Mouse (Mus musculus): ENCODE measurements around the gene Gtf3c5.

The Gtf3c5 gene

DNA sequence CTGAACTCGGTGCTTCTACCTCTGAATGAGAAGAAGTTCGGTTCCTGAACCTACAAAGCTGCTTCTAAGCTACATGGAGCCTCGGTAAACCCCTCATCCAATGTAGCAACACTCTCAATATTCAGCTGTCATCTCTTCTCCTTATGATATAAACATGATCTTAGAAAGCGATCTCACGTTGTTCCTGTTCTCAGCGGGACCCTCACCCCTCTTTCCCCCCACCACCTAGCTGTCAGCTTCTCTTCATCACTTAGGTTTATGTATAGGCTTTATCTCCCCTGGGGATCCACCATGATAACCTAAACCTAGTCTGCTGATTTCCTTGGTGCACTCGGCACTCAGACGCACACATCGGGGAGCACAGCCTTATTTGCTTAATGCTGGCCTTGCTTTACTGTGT, at the start of gene Gtf3c5:
Gene Gtf3c5, minus strand, starts transcription at position 101 of the 400 bp plus-strand sequence.
- no peak for DNase-seq (ENCODE audit: low read depth, low spot score)

DNA sequence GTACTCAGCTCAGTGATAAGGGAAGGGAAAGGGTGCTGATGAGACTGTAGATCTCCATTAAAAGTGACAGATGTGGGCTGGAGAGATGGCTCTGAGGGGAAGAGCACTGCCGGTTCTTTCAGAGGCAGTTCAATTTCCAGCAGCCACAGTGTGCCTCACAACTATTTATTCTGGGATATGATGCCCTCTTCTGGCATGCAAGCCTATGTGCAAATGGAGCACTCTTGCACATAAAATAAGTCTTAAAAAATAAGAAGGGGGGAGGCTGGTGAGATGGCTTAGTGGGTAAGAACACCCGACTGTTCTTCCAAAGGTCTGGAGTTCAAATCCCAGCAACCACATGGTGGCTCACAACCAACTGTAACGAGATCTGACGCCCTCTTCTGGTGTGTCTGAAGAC, 49.6 kb upstream of the Gtf3c5 start:
- no peak for DNase-seq (ENCODE audit: low read depth, low spot score)

DNA sequence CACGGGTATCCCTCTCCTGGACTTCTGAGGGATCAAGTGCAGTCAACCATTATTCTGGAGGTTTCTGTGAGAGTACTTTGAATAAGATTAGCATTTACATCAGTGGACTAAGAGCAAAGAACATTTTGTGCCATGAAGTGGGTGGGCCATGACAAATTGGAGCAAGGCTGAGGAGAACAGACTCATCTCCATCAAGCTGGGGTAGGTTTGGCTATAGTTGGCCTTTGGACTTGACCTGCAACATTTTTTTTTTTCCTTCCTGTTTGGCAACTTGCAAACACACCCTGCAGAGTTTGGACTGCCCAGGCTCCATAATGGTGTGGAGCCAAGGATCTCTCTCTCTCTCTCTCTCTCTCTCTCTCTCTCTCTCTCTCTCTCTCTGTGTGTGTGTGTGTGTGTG, 49.1 kb upstream of the Gtf3c5 start:
- DNase-seq (ENCODE audit: low read depth, low spot score), result no peak

DNA sequence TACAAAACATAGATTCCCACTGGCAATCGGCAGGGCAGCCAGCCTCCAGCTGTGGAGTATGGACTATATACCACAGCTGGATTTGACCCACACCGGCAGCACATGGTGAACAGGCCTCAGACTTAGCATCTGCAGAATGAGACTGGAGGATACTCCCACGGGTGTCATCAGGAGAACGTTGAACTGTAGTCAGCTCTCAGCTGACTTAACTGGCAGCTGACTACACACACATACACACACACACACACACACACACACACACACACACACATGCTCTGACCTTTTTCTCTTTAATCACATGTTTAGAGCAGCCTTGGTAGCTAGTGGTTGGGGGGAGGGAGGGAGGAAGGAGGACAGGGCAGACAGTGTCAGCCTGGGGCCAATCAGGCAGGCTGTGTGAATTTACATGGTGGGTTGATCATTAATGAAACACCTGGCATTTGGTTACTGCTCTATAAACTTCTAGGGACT, 46.4 kb upstream of the Gtf3c5 start:
- no peak for DNase-seq (ENCODE audit: low read depth, low spot score)

DNA sequence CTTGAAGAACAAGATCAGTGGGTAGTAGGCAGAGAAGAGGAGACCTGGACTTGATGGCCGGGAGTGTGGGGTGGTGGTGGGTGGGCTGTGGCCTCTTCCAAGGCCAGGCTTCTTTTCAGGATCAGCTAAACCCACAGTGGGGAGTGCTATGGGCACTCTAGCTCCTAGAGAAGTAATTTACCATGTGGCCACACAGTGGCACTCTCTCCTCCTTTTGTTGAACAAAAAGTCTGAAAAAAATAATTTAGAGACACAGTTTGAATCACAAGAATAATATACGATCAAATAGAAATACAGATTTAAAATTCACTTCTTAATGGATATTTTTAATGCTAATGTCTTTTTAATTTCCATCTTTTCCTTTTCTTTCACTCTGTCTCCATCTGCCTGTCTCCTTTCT, 44.5 kb upstream of the Gtf3c5 start:
- no peak for DNase-seq (ENCODE audit: low read depth, low spot score)

DNA sequence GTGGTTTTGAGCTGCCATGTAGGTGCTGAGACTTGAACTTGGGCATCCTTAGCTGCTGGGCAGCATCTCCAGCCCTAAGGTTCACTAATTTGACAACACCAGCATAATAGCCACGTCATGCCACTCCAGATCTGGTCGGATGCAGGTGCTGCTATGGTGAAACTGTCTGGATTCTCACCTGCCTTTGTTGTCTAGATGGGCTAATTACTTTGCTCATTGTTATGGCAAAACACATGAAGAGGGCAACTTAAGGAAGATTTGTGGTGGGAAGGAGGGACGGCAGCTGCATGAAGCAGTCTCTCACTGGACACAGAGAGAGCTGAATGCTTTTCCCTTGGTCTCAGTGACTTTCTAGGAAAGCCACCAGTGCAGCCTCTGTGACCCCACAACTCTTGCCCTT, 42.5 kb upstream of the Gtf3c5 start:
- DNase-seq (ENCODE audit: low read depth, low spot score), result no peak

DNA sequence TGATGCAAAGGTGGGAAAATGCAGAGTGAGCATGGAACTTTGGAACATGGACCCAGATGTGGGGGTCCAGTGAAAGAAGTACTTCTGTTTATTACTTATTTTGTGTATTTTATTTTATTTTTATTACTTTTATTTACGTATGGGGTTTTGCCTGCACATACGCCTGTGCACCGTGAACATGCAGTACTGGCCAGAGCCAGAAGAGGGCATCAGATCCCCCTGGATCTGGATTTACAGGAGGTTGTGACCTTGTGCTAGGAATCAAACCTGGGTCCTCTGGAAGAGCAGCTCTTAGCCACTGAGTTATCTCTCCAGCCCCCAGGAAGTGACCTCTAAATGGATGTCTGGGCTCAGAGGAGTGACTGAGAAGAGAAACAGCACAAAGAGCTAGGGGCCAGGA, 41.3 kb upstream of the Gtf3c5 start:
- DNase-seq (ENCODE audit: low read depth, low spot score), result peak; percentile 24

DNA sequence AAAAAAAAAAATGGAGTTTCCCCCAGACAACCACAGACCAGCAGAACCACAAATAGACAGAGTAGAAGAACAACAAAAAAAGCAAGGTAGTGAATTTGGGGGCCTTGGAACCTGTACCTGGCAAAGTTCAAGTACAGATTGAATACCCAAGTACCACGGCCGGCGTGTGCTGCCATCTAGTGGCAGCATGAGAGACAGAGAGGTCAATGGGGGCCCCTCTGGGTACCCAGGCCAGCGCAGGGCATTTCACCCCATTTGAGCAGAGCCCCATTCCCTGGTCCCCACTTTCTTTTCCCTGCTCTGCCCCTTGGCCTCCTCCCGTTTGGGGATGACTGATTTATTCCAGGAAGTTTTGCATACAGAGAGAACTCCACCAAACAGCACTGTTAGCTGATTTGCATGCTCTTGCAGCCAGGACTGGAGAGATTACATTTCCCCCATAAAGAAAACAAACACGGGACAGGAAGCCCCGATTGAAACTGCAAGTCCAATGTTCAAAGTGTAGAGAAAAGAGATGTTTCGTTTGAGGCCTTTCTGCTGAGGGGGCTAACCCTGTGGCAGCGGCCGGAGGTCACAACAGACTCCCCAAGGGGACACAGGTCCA, 39.1 kb upstream of the Gtf3c5 start:
- DNase-seq (ENCODE audit: low read depth, low spot score), result peak; percentile 74

DNA sequence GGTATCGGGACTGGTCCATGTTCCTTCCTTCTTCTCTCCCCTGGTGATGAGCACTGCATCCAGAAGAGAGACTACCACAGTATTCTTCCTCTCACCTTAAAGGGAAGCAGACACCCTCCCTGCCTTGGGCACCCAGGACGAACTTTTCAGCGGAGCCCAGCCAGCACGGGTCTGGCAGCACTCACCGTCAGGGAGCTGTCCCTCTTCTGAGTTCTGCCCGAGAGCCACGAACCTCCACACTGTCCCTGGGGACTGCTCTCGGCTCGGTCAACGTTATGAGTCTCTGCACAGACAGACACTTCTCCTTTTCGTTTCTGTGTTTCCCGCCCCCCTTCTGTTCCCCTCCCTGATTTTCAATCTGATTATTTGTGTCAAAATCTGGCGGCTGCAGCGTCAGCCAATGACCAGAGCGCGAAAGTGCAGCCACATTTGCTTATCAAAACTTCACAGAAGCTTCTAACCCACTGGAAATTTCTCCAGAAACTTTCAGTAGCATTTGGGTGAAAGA, 38.2 kb upstream of the Gtf3c5 start, which contains the start of gene Gfi1b:
Gene Gfi1b, minus strand, starts transcription at position 319 of the 508 bp plus-strand sequence.
- no peak for DNase-seq (ENCODE audit: low read depth, low spot score)

DNA sequence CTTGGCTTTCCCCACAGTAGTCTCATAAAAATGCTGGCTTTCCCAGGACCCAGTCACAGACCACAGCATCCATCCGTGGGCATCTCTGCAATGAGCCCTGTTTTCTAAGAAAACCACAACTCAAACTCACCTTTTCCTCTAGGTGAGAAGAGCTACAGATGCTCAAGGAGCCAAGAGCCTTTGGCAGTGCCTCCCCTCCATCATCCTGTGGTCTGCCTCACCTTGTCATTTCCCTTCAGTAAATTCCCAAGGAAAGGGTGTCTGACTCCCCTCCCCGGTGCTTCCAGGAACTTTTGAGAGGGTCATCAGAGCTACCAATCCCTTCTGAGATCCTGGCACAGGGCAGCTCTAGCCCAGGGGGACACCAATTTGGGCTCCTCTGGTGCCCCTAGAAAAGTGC, 37.6 kb upstream of the Gtf3c5 start:
- no peak for DNase-seq (ENCODE audit: low read depth, low spot score)

DNA sequence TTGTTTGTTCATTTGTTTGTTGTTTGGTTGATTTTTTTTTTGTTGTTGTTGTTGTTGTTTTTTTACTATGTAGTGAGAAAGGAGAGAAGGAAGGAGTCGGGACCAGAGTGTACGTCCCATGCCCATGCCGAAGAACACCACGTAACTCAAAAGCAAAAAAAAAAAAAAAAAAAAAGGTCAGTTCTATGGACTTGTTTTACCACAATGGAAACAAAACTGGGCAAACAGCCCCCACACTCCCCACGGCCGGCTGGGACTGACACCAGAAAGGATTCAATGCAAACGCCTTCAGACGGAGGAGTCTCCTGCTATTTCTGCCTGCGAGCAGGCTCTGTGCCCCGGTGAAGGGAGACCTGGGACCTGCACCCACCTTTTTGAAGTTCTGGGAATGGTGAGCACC, 37.0 kb upstream of the Gtf3c5 start:
- no peak for DNase-seq (ENCODE audit: low read depth, low spot score)

DNA sequence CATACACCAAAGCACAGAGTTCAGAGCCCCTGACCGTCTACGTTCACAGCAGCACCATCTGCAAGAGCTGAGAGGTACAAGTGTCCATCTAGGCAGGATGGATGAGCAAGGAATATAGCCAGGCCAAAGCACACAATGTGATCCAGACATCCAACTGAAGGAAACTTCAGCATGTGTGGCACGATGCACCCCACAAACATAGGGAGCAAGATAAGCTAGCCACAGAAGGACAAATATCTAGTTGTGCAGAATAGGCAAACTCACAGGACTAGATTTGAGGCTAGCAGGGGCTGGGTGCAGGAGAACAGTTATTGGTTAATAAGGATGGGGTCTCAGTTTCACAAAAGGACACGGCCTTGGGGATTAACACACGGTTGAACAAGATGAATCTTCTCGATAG, 35.8 kb upstream of the Gtf3c5 start:
- DNase-seq (ENCODE audit: low read depth, low spot score), result no peak

DNA sequence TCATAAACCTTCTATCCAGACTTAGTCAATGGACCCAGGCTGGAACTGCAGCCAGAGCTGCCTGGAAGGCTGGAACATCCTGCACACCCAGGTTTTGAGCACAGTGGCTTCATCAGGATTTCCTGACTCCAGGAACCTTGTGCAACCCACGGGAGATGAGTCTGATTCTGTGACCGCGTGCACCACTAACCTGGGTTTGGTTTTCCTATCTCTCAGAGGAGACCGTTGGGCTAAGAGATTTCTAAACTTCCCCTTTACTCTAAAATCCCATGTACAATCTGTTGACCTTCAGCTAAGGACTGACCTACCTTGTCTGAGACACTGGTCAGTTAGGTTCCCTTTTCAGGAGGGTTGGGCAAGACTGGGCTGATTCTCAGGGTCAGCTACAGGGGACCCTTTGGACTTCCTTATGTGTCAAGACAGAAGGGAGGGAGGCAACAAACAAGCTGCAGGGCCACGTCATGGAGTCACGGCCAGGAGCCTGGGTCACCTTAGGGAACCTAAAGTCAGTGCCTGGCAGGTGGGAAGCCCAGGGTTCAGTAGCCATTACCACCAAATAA, 35.3 kb upstream of the Gtf3c5 start:
- DNase-seq (ENCODE audit: low read depth, low spot score), result no peak

DNA sequence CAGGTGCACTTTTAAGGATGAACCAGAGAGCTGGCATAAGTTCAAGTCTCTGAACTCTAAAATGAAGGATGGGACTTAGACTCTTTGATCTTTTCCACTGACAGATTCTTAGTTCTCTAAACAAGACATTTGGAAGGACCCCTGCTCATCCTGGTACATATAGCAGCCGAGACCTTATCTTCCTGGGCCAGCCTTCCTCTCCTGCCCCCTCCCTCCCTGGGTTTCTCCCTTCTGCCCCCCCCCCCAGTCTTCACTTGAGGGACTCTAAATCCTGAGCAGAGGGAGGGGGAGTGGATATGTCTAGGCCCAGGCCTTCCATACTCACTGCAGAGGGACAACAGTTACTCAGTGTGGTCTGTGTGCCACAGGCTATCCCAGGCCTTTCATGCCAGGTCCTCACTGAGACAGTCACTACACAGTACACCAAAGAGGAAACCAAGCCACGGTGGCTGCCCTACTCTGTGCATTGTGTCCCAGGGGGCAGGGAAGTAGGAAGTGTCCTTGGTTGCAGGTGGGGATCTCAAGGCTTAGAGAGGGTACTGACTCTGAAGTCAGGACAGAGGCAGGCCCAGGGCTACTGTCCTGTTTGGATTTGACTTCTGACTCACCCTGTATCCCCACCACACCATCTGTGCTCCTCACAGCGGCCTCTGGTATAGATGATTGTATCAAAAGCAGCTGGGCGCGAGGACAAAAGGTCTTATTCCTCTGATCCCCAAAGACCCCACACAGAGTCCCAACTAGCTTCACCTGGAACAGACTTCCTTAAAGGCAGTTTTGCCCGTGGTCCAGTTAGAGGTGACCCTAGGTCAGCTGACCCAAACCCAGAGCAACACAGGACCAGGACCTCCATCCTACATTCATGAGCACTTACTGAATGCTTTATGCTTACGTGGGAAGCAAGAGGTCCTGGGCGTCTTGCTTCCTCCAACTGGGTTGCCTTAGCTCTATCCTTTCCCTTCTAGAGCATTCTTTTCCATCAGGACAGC, 34.2 kb upstream of the Gtf3c5 start:
- DNase-seq (ENCODE audit: low read depth, low spot score), result no peak

DNA sequence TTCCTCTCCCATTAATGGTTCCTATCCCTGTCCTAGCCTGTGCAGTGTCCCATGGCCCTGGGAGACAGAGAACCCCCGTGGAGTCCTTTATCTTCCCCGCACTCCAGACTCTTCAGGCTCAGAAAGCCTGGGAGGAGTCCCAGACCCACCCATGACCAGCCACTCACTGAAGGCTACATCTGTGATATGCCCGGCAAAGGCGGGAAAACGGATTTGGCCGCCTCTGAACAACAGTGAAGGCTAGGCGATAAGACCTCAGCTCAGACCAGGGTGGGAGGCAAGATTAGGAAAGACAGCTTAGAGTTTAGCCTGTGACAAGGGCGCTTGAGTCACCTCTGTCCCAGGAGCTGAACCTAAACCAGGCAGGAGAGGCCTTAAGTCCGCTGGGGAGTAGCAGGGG, 33.3 kb upstream of the Gtf3c5 start:
- DNase-seq (ENCODE audit: low read depth, low spot score), result no peak

DNA sequence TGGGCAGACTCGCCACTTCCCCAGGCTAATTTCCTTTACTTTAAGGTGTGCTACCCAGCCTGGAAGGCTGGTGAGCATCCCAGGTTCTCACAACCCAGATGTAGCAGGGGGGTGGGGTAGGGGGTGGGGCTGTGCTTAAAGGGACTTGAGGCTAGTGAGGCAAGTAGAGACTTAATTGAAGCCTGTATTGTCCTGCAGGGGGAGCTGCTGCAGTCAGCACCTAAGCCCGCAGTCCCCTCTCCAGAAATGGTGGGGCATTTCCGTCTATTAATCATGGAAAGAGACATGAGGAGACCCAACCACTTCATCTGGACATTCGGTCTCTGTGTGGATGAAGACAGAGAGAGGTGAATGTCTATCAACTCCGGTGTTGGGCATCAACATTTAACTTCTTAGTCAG, 32.8 kb upstream of the Gtf3c5 start:
- peak; percentile 48 for DNase-seq (ENCODE audit: low read depth, low spot score)

DNA sequence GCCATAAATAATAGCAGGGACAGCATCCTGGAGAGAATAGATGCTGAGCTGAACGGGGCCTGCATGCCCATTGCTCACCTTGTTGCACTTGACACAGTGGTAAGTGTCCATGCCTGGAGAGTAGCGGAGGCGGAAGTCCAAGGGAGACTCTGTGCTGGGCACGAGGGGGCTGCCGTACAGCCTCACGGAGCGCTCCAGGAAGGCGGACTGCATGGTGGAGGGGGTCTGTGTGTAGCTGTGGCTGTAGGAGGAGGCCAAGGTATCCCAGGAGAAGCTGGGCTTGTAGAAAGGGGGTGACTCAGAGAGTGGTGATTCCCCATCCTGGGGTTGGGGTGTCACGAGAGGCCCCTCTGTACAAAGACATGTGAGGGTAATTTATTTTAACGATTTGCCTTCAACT, 30.0 kb upstream of the Gtf3c5 start:
- no peak for DNase-seq (ENCODE audit: low read depth, low spot score)

DNA sequence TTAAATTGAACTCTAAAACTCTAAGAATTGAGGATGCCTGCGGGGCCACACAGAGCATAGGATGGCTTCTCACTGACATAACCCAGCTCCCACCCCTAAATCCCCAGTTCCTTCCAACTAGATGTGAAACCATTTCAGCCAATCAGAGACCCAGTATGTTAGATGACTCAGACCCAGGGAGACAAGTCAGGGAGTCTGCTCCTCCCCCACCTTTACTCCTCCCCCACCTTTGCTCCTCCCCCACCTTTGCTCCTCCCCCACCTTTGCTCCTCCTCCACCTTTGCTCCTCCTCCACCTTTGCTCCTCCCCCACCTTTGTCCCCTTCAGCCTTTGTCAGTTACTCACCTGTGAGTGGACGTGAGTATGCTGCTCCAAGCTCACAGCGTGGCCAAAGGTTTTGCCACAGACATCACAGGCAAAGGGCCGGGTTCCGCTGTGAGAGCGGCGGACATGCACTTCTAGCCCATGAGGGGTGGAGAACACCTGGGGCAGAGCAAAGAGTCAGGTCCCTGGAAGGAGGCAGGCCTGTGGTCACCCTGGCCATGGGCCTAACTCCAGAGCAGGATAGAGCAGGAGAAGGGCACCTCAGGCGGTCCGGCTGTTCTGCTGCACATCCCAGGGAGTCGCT, 29.0 kb upstream of the Gtf3c5 start:
- DNase-seq (ENCODE audit: low read depth, low spot score), result no peak

DNA sequence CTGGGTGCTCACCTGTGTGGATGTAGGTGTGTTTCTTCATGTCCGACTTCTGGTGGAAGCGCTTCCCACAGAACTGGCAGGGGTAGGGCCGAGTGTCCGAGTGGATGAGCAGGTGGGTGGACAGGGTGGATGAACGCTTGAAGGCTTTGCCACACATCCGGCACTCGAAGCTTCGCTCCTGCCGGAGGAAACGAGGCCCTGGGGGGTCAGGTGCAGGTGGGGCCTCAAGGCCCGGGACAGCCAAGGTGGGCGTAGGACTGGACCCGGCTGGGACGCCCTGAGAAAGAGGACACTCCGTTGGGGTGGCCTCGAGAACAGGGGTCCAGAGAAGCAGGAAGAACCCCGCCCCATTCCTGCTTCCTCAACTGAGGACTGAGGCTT, 27.8 kb upstream of the Gtf3c5 start:
- DNase-seq (ENCODE audit: low read depth, low spot score), result no peak

DNA sequence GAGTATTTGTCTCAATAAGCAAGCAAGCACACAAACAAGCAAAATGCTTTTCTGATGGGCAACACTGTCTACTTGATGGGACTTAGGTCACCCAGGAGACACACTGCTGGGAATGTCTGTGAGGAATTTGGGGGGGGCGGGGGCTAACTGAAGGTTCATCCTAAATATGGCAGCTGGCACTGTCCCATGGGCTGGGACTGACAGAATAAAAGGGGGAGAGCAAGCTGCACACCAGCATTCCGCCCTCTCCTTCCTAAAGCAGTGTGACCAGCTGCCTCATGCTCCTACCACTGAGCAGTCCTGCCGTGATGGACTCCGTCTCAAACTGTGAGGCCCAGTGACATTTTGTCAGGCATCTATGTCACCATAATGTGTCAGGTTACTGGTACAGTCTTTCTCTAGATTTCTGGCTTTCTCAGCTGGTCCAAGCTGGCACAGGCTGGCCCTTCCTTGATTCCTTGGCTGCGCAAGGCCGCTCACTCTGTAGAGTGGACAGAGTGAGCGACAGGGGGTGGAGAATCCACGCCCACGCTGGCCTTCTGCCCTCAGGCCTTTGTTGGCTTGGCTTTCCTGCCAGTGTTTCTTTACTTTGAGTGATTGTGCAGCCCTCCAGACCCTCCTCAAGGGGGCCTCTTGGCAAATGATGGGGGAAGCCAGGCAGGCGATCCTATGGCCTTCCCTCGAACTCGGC, 27.3 kb upstream of the Gtf3c5 start:
- no peak for DNase-seq (ENCODE audit: low read depth, low spot score)

DNA sequence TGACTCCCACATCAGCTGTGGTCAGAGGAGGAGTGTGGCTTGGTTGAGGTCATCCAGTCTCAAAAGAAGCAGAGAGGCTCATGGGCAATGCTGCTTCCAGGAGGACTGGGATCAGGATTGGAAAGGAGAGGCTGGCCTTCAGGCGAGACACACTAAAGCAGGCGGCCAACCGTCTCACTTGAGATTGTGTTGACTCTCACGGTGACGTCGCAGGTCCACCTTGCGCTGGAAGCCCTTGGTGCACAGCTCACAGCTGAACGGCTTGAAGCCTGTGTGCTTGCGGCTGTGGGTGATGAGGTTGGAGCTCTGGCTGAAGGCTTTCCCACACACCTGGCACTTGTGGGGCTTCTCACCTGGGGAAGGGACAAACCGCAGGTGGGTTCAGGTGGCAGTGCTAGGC, 26.3 kb upstream of the Gtf3c5 start:
- no peak for DNase-seq (ENCODE audit: low read depth, low spot score)
